Mouse (Mus musculus) MEL (cell line): Measurements from ENCODE around the gene Vps39. TPM values are rescaled to one million over a fixed set of nuclear protein-coding genes. Genes with fewer than 3 reads are reported as not detected.
A peak's percentile ranks its signal among the peaks of the same experiment; 100 is the strongest.

ENCODE experiments used
- DNase-seq: peaks from one replicate; pipeline ENCODE4 v3.0.0; 2011; ENCODE audit warnings: low read depth, low spot score
- H3K27ac ChIP-seq: 2 replicates; pipeline ENCODE4 v1.5.1; 2012; ENCODE audit warnings: low read depth, mild to moderate bottlenecking, control low read depth, low read length, moderate library complexity; ENCODE audit not compliant: control insufficient read depth
- H3K27me3 ChIP-seq, 2 experiments: fragments of 150-350 bp in 1 of 2; sonication (generic) in 1 of 2; 2 replicates each; pipeline ENCODE4 v1.6.1; 2012; ENCODE audit warnings: low read length in 2 of 2, mild to moderate bottlenecking in 2 of 2, improper control_type of control experiment in 1 of 2, moderate library complexity in 1 of 2; ENCODE audit not compliant: insufficient read depth in 2 of 2, control insufficient read depth in 1 of 2
- H3K36me3 ChIP-seq, 2 experiments: 2 replicates each; pipeline ENCODE4 v1.6.1; 2012 to 2014; ENCODE audit warnings: low read length in 2 of 2, improper control_type of control experiment in 1 of 2, inconsistent platforms in 1 of 2, mild to moderate bottlenecking in 1 of 2; ENCODE audit not compliant: insufficient read depth in 2 of 2, control insufficient read depth in 1 of 2
- H3K4me1 ChIP-seq, 2 experiments: fragments of 150-350 bp in 1 of 2; sonication (generic) in 1 of 2; 2 replicates each; pipeline ENCODE4 v1.6.1; 2012; ENCODE audit warnings: low read length in 2 of 2, improper control_type of control experiment in 1 of 2, mild to moderate bottlenecking in 1 of 2; ENCODE audit not compliant: insufficient read depth in 2 of 2, control insufficient read depth in 1 of 2
- H3K4me3 ChIP-seq, 2 experiments: fragments of 150-350 bp in 1 of 2; sonication (generic) in 1 of 2; 2 replicates each; pipeline ENCODE4 v1.5.1; 2012; ENCODE audit warnings: low read depth in 2 of 2, low read length in 2 of 2, mild to moderate bottlenecking in 2 of 2, moderate library complexity in 2 of 2, control low read depth in 1 of 2, improper control_type of control experiment in 1 of 2; ENCODE audit not compliant: control insufficient read depth in 1 of 2, insufficient read depth in 1 of 2
- H3K79me2 ChIP-seq: 2 replicates; pipeline ENCODE4 v1.6.1; 2012; ENCODE audit warnings: mild to moderate bottlenecking, low read length, moderate library complexity; ENCODE audit not compliant: control insufficient read depth, poor library complexity, insufficient read depth
- H3K9ac ChIP-seq: 2 replicates; pipeline ENCODE4 v1.6.1; 2012; ENCODE audit warnings: low read depth, mild to moderate bottlenecking, control low read depth, low read length, moderate library complexity; ENCODE audit not compliant: control insufficient read depth, poor library complexity, severe bottlenecking
- H3K9me3 ChIP-seq: fragments of 150-350 bp; sonication (generic); replicated peaks from 2 replicates; pipeline ENCODE4 v1.6.1; 2012; ENCODE audit warnings: mild to moderate bottlenecking, low read length, improper control_type of control experiment, moderate library complexity; ENCODE audit not compliant: insufficient read depth
- BHLHE40 ChIP-seq: IDR thresholded peaks from 2 replicates; pipeline ENCODE4 v1.6.1; 2012; ENCODE audit warnings: low read depth, mild to moderate bottlenecking, inconsistent platforms, low read length, improper control_type of control experiment, borderline replicate concordance
- CHD2 ChIP-seq: IDR thresholded peaks from 2 replicates; pipeline ENCODE4 v1.6.1; 2011; ENCODE audit warnings: low read length, improper control_type of control experiment
- CTCF ChIP-seq, 3 experiments: IDR thresholded peaks in 2 of 3; conservative IDR thresholded peaks in 1 of 3; 2 replicates each; pipeline ENCODE4 v1.5.1; 2011 to 2012; ENCODE audit warnings: low read length in 3 of 3, low read depth in 2 of 3, mild to moderate bottlenecking in 2 of 3, improper control_type of control experiment in 1 of 3, inconsistent platforms in 1 of 3, mixed read lengths in 1 of 3, moderate library complexity in 1 of 3; ENCODE audit not compliant: control insufficient read depth in 1 of 3, insufficient read depth in 1 of 3, poor library complexity in 1 of 3, severe bottlenecking in 1 of 3
- E2F4 ChIP-seq: IDR thresholded peaks from 2 replicates; pipeline ENCODE4 v1.6.1; 2011; ENCODE audit warnings: low read depth, low read length, improper control_type of control experiment, borderline replicate concordance
- ELF1 ChIP-seq: IDR thresholded peaks from 2 replicates; pipeline ENCODE4 v1.6.1; 2014; ENCODE audit warnings: low read depth, mild to moderate bottlenecking, inconsistent platforms, low read length, improper control_type of control experiment, moderate library complexity
- ETS1 ChIP-seq: IDR thresholded peaks from 2 replicates; pipeline ENCODE4 v1.6.1; 2012; ENCODE audit warnings: low read depth, mild to moderate bottlenecking, inconsistent platforms, low read length, improper control_type of control experiment, moderate library complexity
- GATA1 ChIP-seq: IDR thresholded peaks from 2 replicates; pipeline ENCODE4 v1.6.1; 2011; ENCODE audit warnings: low read depth, low read length, improper control_type of control experiment
- HCFC1 ChIP-seq: IDR thresholded peaks from 2 replicates; pipeline ENCODE4 v1.6.1; 2012; ENCODE audit warnings: low read depth, mild to moderate bottlenecking, inconsistent platforms, low read length, improper control_type of control experiment, moderate library complexity
- JUND ChIP-seq: IDR thresholded peaks from 2 replicates; pipeline ENCODE4 v1.6.1; 2011; ENCODE audit warnings: low read depth, mild to moderate bottlenecking, improper control_type of control experiment, low read length
- KAT2A ChIP-seq: conservative IDR thresholded peaks from 2 replicates; pipeline ENCODE4 v1.6.1; 2012; ENCODE audit warnings: low read depth, low read length, improper control_type of control experiment, inconsistent platforms
- MAX ChIP-seq: IDR thresholded peaks from 2 replicates; pipeline ENCODE4 v1.6.1; 2011; ENCODE audit warnings: low read length, improper control_type of control experiment
- MEF2A ChIP-seq: IDR thresholded peaks from 2 replicates; pipeline ENCODE4 v1.6.1; 2014; ENCODE audit warnings: low read depth, mild to moderate bottlenecking, inconsistent platforms, low read length, improper control_type of control experiment; ENCODE audit not compliant: poor library complexity, insufficient replicate concordance, severe bottlenecking; ENCODE audit errors: extremely low read depth
- MXI1 ChIP-seq: IDR thresholded peaks from 2 replicates; pipeline ENCODE4 v1.6.1; 2011; ENCODE audit warnings: mild to moderate bottlenecking, low read depth, low read length, improper control_type of control experiment
- NELFE ChIP-seq: IDR thresholded peaks from 2 replicates; pipeline ENCODE4 v1.6.1; 2011; ENCODE audit warnings: low read depth, low read length, improper control_type of control experiment
- NRF1 ChIP-seq: IDR thresholded peaks from 2 replicates; pipeline ENCODE4 v1.6.1; 2014; ENCODE audit warnings: low read depth, mild to moderate bottlenecking, inconsistent platforms, low read length, improper control_type of control experiment, moderate library complexity; ENCODE audit not compliant: poor library complexity, insufficient read depth, severe bottlenecking
- RAD21 ChIP-seq: IDR thresholded peaks from 2 replicates; pipeline ENCODE4 v1.6.1; 2011; ENCODE audit warnings: mild to moderate bottlenecking, low read depth, low read length, improper control_type of control experiment
- RCOR1 ChIP-seq: IDR thresholded peaks from 2 replicates; pipeline ENCODE4 v1.6.1; 2012; ENCODE audit warnings: low read depth, mild to moderate bottlenecking, inconsistent platforms, low read length, improper control_type of control experiment
- SIN3A ChIP-seq: IDR thresholded peaks from 2 replicates; pipeline ENCODE4 v1.6.1; 2012; ENCODE audit warnings: low read length, improper control_type of control experiment, inconsistent platforms
- SMC3 ChIP-seq: IDR thresholded peaks from 2 replicates; pipeline ENCODE4 v1.6.1; 2011; ENCODE audit warnings: low read depth, low read length, improper control_type of control experiment
- TBP ChIP-seq: IDR thresholded peaks from 2 replicates; pipeline ENCODE4 v1.8.0; 2011; ENCODE audit warnings: low read depth, low read length, improper control_type of control experiment
- TCF12 ChIP-seq: IDR thresholded peaks from 2 replicates; pipeline ENCODE4 v1.6.1; 2014; ENCODE audit warnings: low read depth, mild to moderate bottlenecking, inconsistent platforms, low read length, improper control_type of control experiment, moderate library complexity
- USF1 ChIP-seq: IDR thresholded peaks from 2 replicates; pipeline ENCODE4 v1.6.1; 2014; ENCODE audit warnings: low read depth, mild to moderate bottlenecking, inconsistent platforms, low read length, improper control_type of control experiment, moderate library complexity
- ZC3H11A ChIP-seq: IDR thresholded peaks from 2 replicates; pipeline ENCODE4 v1.6.1; 2012; ENCODE audit warnings: low read depth, mild to moderate bottlenecking, inconsistent platforms, low read length, improper control_type of control experiment
- ZKSCAN1 ChIP-seq: IDR thresholded peaks from 2 replicates; pipeline ENCODE4 v1.6.1; 2012; ENCODE audit warnings: low read depth, mild to moderate bottlenecking, inconsistent platforms, low read length, improper control_type of control experiment, moderate library complexity
- ZMIZ1 ChIP-seq: IDR thresholded peaks from 2 replicates; pipeline ENCODE4 v1.6.1; 2012; ENCODE audit warnings: low read depth, mild to moderate bottlenecking, inconsistent platforms, low read length, improper control_type of control experiment, moderate library complexity
- ZNF384 ChIP-seq: IDR thresholded peaks from 2 replicates; pipeline ENCODE4 v1.6.1; 2012; ENCODE audit warnings: low read depth, mild to moderate bottlenecking, inconsistent platforms, low read length, improper control_type of control experiment
- polyA plus RNA-seq, 2 experiments: library from polyadenylated mRNA; stranded (reverse) in 1 of 2; unstranded in 1 of 2; fragments of >175 nt in 1 of 2; fragments of >200 nt in 1 of 2; gene quantifications; 2 replicates each; pipeline versions ENCODE4 v1.2.1 to v1.2.4; 2012; ENCODE audit warnings: low replicate concordance in 2 of 2, low read depth in 1 of 2; ENCODE audit not compliant: insufficient read length in 2 of 2, insufficient read depth in 1 of 2, missing spikeins in 1 of 2
- total RNA-seq: library from RNA; depleted of rRNA; stranded (reverse); fragments of 300-350 nt; gene quantifications from 2 replicates; pipeline ENCODE4 v1.2.3, GENCODE M21; 2012

The Vps39 gene
- total and polyA plus RNA-seq, 3 experiments, result 19.6 to 20.9 TPM; not detected in 1

DNA sequence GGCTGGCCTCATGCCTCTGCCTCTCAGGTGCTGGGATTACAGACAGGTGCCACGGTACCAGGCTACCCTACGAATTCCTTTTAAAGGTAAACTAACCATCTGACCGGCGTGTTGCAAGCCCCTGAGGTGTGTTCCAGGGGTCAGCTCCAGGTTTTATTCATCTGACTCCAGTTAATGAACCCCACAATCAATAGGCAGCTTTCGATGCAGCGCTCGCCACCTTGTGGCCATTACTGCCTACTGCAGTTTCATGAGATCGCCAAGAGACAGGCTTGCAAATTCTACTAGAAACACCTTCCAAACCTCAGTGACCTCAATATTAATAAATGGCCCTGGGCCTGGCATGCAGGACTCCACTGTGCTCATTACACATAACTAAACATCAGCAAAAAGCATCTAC lies 73.0 kb downstream of the Vps39 start:
- Histone ChIP-seq H3K9ac (no peak overlapping the region), H3K9me3 (no peaks in the 10 kb centered on the region), H3K4me1 (0 out of 4 replicates have a peak, but pooled peaks cover 0 to 3% of the 10 kb centered on the region in 2 experiments), H3K79me2 (no peaks in the 10 kb centered on the region), H3K36me3 (no peaks in the 10 kb centered on the region), H3K4me3 (peak overlapping the region; percentile 24 to 45; a peak in 1 of 4 replicates), H3K27me3 (peaks cover 2 to 7% of the 10 kb centered on the region in 2 experiments; a peak in 3 of 4 replicates), H3K27ac (no peak overlapping the region)
- DNase-seq, result peak; percentile 66
- no peak for TF ChIP-seq ELF1
- no peak for TF ChIP-seq SIN3A
- no peak for TF ChIP-seq BHLHE40
- TF ChIP-seq RCOR1, result no peak
- no peak for TF ChIP-seq TCF12
- TF ChIP-seq KAT2A, result no peak
- no peak for TF ChIP-seq NRF1
- TF ChIP-seq GATA1, result no peak
- no peak for TF ChIP-seq ZNF384
- TF ChIP-seq USF1, result no peak
- no peak for TF ChIP-seq TBP
- peak; percentile 82 to 91 (median 88) for TF ChIP-seq CTCF (IDR thresholded peaks at IDR 0.05 in 2 of 3, conservative IDR thresholded peaks at IDR 0.05 in 1 of 3; ENCODE audit: control insufficient read depth in 1 of 3, insufficient read depth in 1 of 3, low read depth in 2 of 3, low read length in 3 of 3, poor library complexity in 1 of 3, severe bottlenecking in 1 of 3)
- TF ChIP-seq E2F4, result no peak
- no peak for TF ChIP-seq NELFE
- TF ChIP-seq RAD21, result peak; percentile 66
- peak; percentile 82 for TF ChIP-seq SMC3
- no peak for TF ChIP-seq HCFC1
- no peak for TF ChIP-seq MAX
- no peak for TF ChIP-seq ETS1
- no peak for TF ChIP-seq JUND
- no peak for TF ChIP-seq ZC3H11A
- TF ChIP-seq ZMIZ1, result no peak
- TF ChIP-seq ZKSCAN1, result no peak
- TF ChIP-seq MEF2A, result no peak
- TF ChIP-seq MXI1, result no peak
- no peak for TF ChIP-seq CHD2
